Mouse (Mus musculus) limb, embryonic 11.5 days (tissue): ENCODE measurements around the gene Borcs7. TPM values are rescaled to one million over a fixed set of nuclear protein-coding genes. Genes with fewer than 3 reads are reported as not detected.

Experiments
- ATAC-seq: fragments of 200-750 bp; cut with Nextera tagmentation; 2 replicates; pipeline ENCODE4 v1.8.0; 2017; ENCODE audit warnings: low read depth; ENCODE audit not compliant: insufficient number of reproducible peaks, low FRiP score, low TSS enrichment
- DNase-seq: peaks from one replicate; pipeline ENCODE4 v3.0.0-alpha.2; 2015; ENCODE audit warnings: low spot score
- H3K27ac ChIP-seq: fragments of 300-500 bp; sonication (generic); replicated peaks from 2 replicates; pipeline ENCODE4 v1.5.1; 2014; ENCODE audit warnings: low read depth, mild to moderate bottlenecking, low read length
- H3K27me3 ChIP-seq: fragments of 300-500 bp; sonication (generic); 2 replicates; pipeline ENCODE4 v1.6.1; 2014; ENCODE audit warnings: mild to moderate bottlenecking, low read length, mixed read lengths; ENCODE audit not compliant: control insufficient read depth, insufficient read depth
- H3K36me3 ChIP-seq: fragments of 300-500 bp; sonication (generic); 2 replicates; pipeline ENCODE4 v1.6.1; 2014; ENCODE audit warnings: mild to moderate bottlenecking, low read length, moderate library complexity, mixed read lengths; ENCODE audit not compliant: control insufficient read depth, insufficient read depth
- H3K4me1 ChIP-seq: fragments of 300-500 bp; sonication (generic); 2 replicates; pipeline ENCODE4 v1.6.1; 2014; ENCODE audit warnings: low read length, mixed read lengths; ENCODE audit not compliant: control insufficient read depth, insufficient read depth
- H3K4me2 ChIP-seq: fragments of 300-500 bp; sonication (generic); 2 replicates; pipeline ENCODE4 v1.6.1; 2014; ENCODE audit warnings: low read depth, mild to moderate bottlenecking, moderate library complexity; ENCODE audit not compliant: severe bottlenecking
- H3K4me3 ChIP-seq: fragments of 300-500 bp; sonication (generic); 2 replicates; pipeline ENCODE4 v1.5.1; 2014; ENCODE audit warnings: low read depth, low read length
- H3K9ac ChIP-seq: fragments of 300-500 bp; sonication (generic); 2 replicates; pipeline ENCODE4 v1.6.1; 2014; ENCODE audit warnings: mild to moderate bottlenecking, low read length
- H3K9me3 ChIP-seq: fragments of 300-500 bp; sonication (generic); 2 replicates; pipeline ENCODE4 v1.6.1; 2016; ENCODE audit warnings: low read length; ENCODE audit not compliant: control insufficient read depth
- WGBS: fragments of 180-500 bp; shearing (Covaris S2); extraction: QIAGEN DNeasy Blood & Tissue Kit; methylation state at CpG from one replicate; pipeline ENCODE4 v1.1.7; 2014; 5-methylcytosine and 5-hydroxymethylcytosine counted together
- polyA plus RNA-seq: library from polyadenylated mRNA; unstranded; fragments of >200 nt; fragmentation: Nextera tagmentation; extraction: Ambion mirVana; gene quantifications from 2 replicates; pipeline ENCODE4 v1.2.1, GENCODE M21; 2014

Gene Borcs7
- polyA plus RNA-seq, 1 experiment from 2014 or later: 11.8 TPM

- H3K4me2 ChIP-seq: no peak overlapping the region
- no peak overlapping the region for H3K27ac ChIP-seq
- no peaks in the 10 kb centered on the region for H3K27me3 ChIP-seq
- ATAC-seq: no peak
- H3K4me3 ChIP-seq: no peak overlapping the region
- no peak overlapping the region for H3K9ac ChIP-seq
- no peak for DNase-seq
- H3K36me3 ChIP-seq: no peaks in the 10 kb centered on the region
- no peaks in the 10 kb centered on the region for H3K9me3 ChIP-seq
- H3K4me1 ChIP-seq: no peaks in the 10 kb centered on the region
- WGBS: 91% methylated on average over 8 of the region's 8 CpGs
These were observed 6.8 kb downstream of the Borcs7 start for GRCm38 (mm10) chr19:46696482-46696881.

GRCm38 (mm10) chr19:46696943-46697342 is 7.2 kb downstream of the Borcs7 start:
- no peaks in the 10 kb centered on the region for H3K9me3 ChIP-seq
- no peaks in the 10 kb centered on the region for H3K27me3 ChIP-seq
- no peaks in the 10 kb centered on the region for H3K4me1 ChIP-seq
- H3K27ac ChIP-seq: no peak overlapping the region
- H3K36me3 ChIP-seq: no peaks in the 10 kb centered on the region
- ATAC-seq: no peak
- H3K4me2 ChIP-seq: no peak overlapping the region
- WGBS: 93% methylated on average over 7 of the region's 7 CpGs
- no peak overlapping the region for H3K9ac ChIP-seq
- H3K4me3 ChIP-seq: no peak overlapping the region
- no peak for DNase-seq

- 53% methylated on average over 19 of the region's 19 CpGs for WGBS
- Histone ChIP-seq H3K36me3 (no peaks in the 10 kb centered on the region), H3K4me2 (no peak overlapping the region), H3K4me1 (no peaks in the 10 kb centered on the region), H3K9me3 (no peaks in the 10 kb centered on the region), H3K27ac (no peak overlapping the region), H3K4me3 (no peak overlapping the region), H3K27me3 (no peaks in the 10 kb centered on the region), H3K9ac (no peak overlapping the region)
- no peak for DNase-seq
- ATAC-seq: no peak
These were observed 8.3 kb downstream of the Borcs7 start for GRCm38 (mm10) chr19:46697840-46698517.

GRCm38 (mm10) chr19:46699011-46699481 is 9.3 kb downstream of the Borcs7 start:
- DNase-seq: no peak
- no peaks in the 10 kb centered on the region for H3K27me3 ChIP-seq
- H3K27ac ChIP-seq: no peak overlapping the region
- H3K9ac ChIP-seq: no peak overlapping the region
- no peak overlapping the region for H3K4me2 ChIP-seq
- no peak overlapping the region for H3K4me3 ChIP-seq
- no peaks in the 10 kb centered on the region for H3K4me1 ChIP-seq
- no peaks in the 10 kb centered on the region for H3K9me3 ChIP-seq
- 67% methylated on average over 10 of the region's 10 CpGs for WGBS
- no peaks in the 10 kb centered on the region for H3K36me3 ChIP-seq
- no peak for ATAC-seq

GRCm38 (mm10) chr19:46701156-46701555 is 11.4 kb downstream of the Borcs7 start:
- no peaks in the 10 kb centered on the region for H3K36me3 ChIP-seq
- H3K4me3 ChIP-seq: no peak overlapping the region
- no peak overlapping the region for H3K9ac ChIP-seq
- H3K27ac ChIP-seq: no peak overlapping the region
- no peaks in the 10 kb centered on the region for H3K4me1 ChIP-seq
- 85% methylated on average over 9 of the region's 9 CpGs for WGBS
- H3K4me2 ChIP-seq: no peak overlapping the region
- no peak for ATAC-seq
- no peaks in the 10 kb centered on the region for H3K27me3 ChIP-seq
- DNase-seq: no peak
- H3K9me3 ChIP-seq: no peaks in the 10 kb centered on the region

GRCm38 (mm10) chr19:46705779-46706495 is 16.2 kb downstream of the Borcs7 start:
- no peak overlapping the region for H3K9ac ChIP-seq
- no peaks in the 10 kb centered on the region for H3K36me3 ChIP-seq
- no peaks in the 10 kb centered on the region for H3K27me3 ChIP-seq
- 66% methylated on average over 7 of the region's 7 CpGs for WGBS
- no peak overlapping the region for H3K4me2 ChIP-seq
- ATAC-seq (no peak), DNase-seq (no peak)
- H3K9me3 ChIP-seq: no peaks in the 10 kb centered on the region
- no peak overlapping the region for H3K4me3 ChIP-seq
- no peak overlapping the region for H3K27ac ChIP-seq
- H3K4me1 ChIP-seq: peaks cover 9% of the 10 kb centered on the region; the same call in 1 of the 2 replicates

GRCm38 (mm10) chr19:46706540-46707295 is 17.0 kb downstream of the Borcs7 start:
- Histone ChIP-seq H3K4me3 (peak overlapping the region; percentile 45), H3K27me3 (no peaks in the 10 kb centered on the region), H3K4me2 (peak overlapping the region; percentile 48; the same call in 1 of the 2 replicates), H3K36me3 (no peaks in the 10 kb centered on the region), H3K9me3 (no peaks in the 10 kb centered on the region), H3K27ac (no peak overlapping the region), H3K9ac (no peak overlapping the region), H3K4me1 (peaks cover 9% of the 10 kb centered on the region; the same call in 1 of the 2 replicates)
- WGBS: 81% methylated on average over 9 of the region's 9 CpGs
- DNase-seq (no peak), ATAC-seq (no peak)
